Mouse (Mus musculus): Measurements from ENCODE around the gene Sema4b. TPM values are rescaled to one million over a fixed set of nuclear protein-coding genes. Genes with fewer than 3 reads are reported as not detected.
A peak's percentile ranks its signal among the peaks of the same experiment; 100 is the strongest.

Gene Sema4b
- total and polyA plus RNA-seq, 3 experiments, result 10.9 to 17.3 TPM; not detected in 1

GRCm38 (mm10) chr7:80158496-80159268, 28.0 kb upstream of the Sema4b start:
- Histone ChIP-seq H3K4me1 (ENCODE audit: control insufficient read depth in 1 of 2, insufficient read depth in 2 of 2, low read length in 2 of 2) (peaks cover 0 to 19% of the 10 kb centered on the region in 2 experiments; a peak in 2 of 4 replicates), H3K27ac (ENCODE audit: control insufficient read depth, low read depth, low read length) (no peak overlapping the region), H3K4me3 (ENCODE audit: control insufficient read depth in 1 of 2, insufficient read depth in 1 of 2, low read depth in 2 of 2, low read length in 2 of 2) (no peak overlapping the region), H3K36me3 (ENCODE audit: control insufficient read depth in 1 of 2, insufficient read depth in 2 of 2, low read length in 2 of 2) (peaks cover 0 to 2% of the 10 kb centered on the region in 2 experiments; a peak in 1 of 4 replicates), H3K79me2 (ENCODE audit: control insufficient read depth, insufficient read depth, low read length, poor library complexity) (no peaks in the 10 kb centered on the region), H3K27me3 (ENCODE audit: control insufficient read depth in 1 of 2, insufficient read depth in 2 of 2, low read length in 2 of 2) (no peaks in the 10 kb centered on the region), H3K9ac (ENCODE audit: control insufficient read depth, low read depth, low read length, poor library complexity, severe bottlenecking) (no peak overlapping the region), H3K9me3 (replicated peaks; ENCODE audit: insufficient read depth, low read length) (no peaks in the 10 kb centered on the region)
- DNase-seq (ENCODE audit: low read depth, low spot score), result peak; percentile 69
- TF ChIP-seq SIN3A (IDR thresholded peaks at IDR 0.05; ENCODE audit: low read length) (0 out of 2 replicates have a peak, but pooled peaks have one; percentile 23), GABPA (IDR thresholded peaks at IDR 0.05; ENCODE audit: low read depth, low read length) (no peak), MAZ (IDR thresholded peaks at IDR 0.05; ENCODE audit: low read depth, low read length) (no peak), GATA1 (IDR thresholded peaks at IDR 0.05; ENCODE audit: low read depth, low read length) (no peak), RAD21 (IDR thresholded peaks at IDR 0.05; ENCODE audit: low read depth, low read length) (no peak), ZNF384 (IDR thresholded peaks at IDR 0.05; ENCODE audit: low read depth, low read length) (peak; percentile 93)

GRCm38 (mm10) chr7:80160293-80160944, 26.2 kb upstream of the Sema4b start:
- no peak overlapping the region for H3K9ac ChIP-seq (ENCODE audit: control insufficient read depth, low read depth, low read length, poor library complexity, severe bottlenecking)
- peaks cover 0 to 13% of the 10 kb centered on the region in 2 experiments; a peak in 1 of 4 replicates for H3K4me1 ChIP-seq (ENCODE audit: control insufficient read depth in 1 of 2, insufficient read depth in 2 of 2, low read length in 2 of 2)
- H3K9me3 ChIP-seq (replicated peaks; ENCODE audit: insufficient read depth, low read length), result no peaks in the 10 kb centered on the region
- H3K27me3 ChIP-seq (ENCODE audit: control insufficient read depth in 1 of 2, insufficient read depth in 2 of 2, low read length in 2 of 2), result no peaks in the 10 kb centered on the region
- DNase-seq (ENCODE audit: low read depth, low spot score), result no peak
- TF ChIP-seq MAZ (IDR thresholded peaks at IDR 0.05; ENCODE audit: low read depth, low read length), result no peak
- no peak for TF ChIP-seq CHD1 (IDR thresholded peaks at IDR 0.05; ENCODE audit: low read depth, low read length)
- no peak for TF ChIP-seq ETS1 (IDR thresholded peaks at IDR 0.05; ENCODE audit: low read depth, low read length)
- no peak for TF ChIP-seq ZKSCAN1 (IDR thresholded peaks at IDR 0.05; ENCODE audit: low read depth, low read length)
- no peak for TF ChIP-seq SMC3 (IDR thresholded peaks at IDR 0.05; ENCODE audit: low read depth, low read length)
- TF ChIP-seq POLR2AphosphoS2 (IDR thresholded peaks at IDR 0.05; ENCODE audit: low read length), result no peak
- no peak for TF ChIP-seq MXI1 (IDR thresholded peaks at IDR 0.05; ENCODE audit: low read depth, low read length)
- no peak for TF ChIP-seq RAD21 (IDR thresholded peaks at IDR 0.05; ENCODE audit: low read depth, low read length)
- TF ChIP-seq MAFK (IDR thresholded peaks at IDR 0.05; ENCODE audit: borderline replicate concordance, low read depth, low read length), result no peak
- no peak overlapping the region for H3K4me3 ChIP-seq (ENCODE audit: control insufficient read depth in 1 of 2, insufficient read depth in 1 of 2, low read depth in 2 of 2, low read length in 2 of 2)
- H3K79me2 ChIP-seq (ENCODE audit: control insufficient read depth, insufficient read depth, low read length, poor library complexity), result no peaks in the 10 kb centered on the region
- H3K27ac ChIP-seq (ENCODE audit: control insufficient read depth, low read depth, low read length), result no peak overlapping the region
- H3K36me3 ChIP-seq (ENCODE audit: control insufficient read depth in 1 of 2, insufficient read depth in 2 of 2, low read length in 2 of 2), result peaks cover 0 to 2% of the 10 kb centered on the region in 2 experiments; a peak in 1 of 4 replicates

All from MEL (cell line).